Mouse (Mus musculus) gastrocnemius, postnatal 4 days (tissue): ENCODE results near the gene Ccr9. TPM values are rescaled to one million over a fixed set of nuclear protein-coding genes. Genes with fewer than 3 reads are reported as not detected.
"Not testable (repeated sequence)": the region's sequence is repeated elsewhere in the genome, so short reads cannot be mapped to it uniquely, and the experiment has no call there.

Experiments
- DNase-seq, 2 experiments: peaks; one replicate each; pipeline ENCODE4 v3.0.0; 2021 to 2022; ENCODE audit warnings: low spot score in 2 of 2, mixed read lengths in 2 of 2
- long read RNA-seq, 2 experiments: library from polyadenylated mRNA; stranded (forward); transcript quantifications; one replicate each; pipeline ENCODE4 v2.0.0; 2021
- total RNA-seq, 2 experiments: library from RNA; stranded (reverse); gene quantifications; 2 replicates each; pipeline ENCODE4 v1.2.3; 2021

Gene Ccr9
- total RNA-seq = under 1 TPM in 1 of 2 experiments, not detected in 1; 0.20 TPM
- long read RNA-seq, experiment 1, partial matches to known transcripts = 0 of 1 reads
- long read RNA-seq, experiment 1, other reads (novel, unspliced or antisense) = 1 of 1 reads
- long read RNA-seq, experiment 2 = 0 reads

- peak in 1 of 2 experiments; percentile 18 for DNase-seq
Measured at GRCm38 (mm10) chr9:123678327-123679105, at the start of gene Ccr9, which contains the start of gene Slc6a20a. Gene Ccr9, plus strand, starts transcription at chr9:123678439. Gene Slc6a20a, minus strand, starts transcription at chr9:123678885.

GRCm38 (mm10) chr9:123631666-123632065 is 46.6 kb upstream of the Ccr9 start:
- no peak for DNase-seq

- DNase-seq = no peak
Measured at GRCm38 (mm10) chr9:123632281-123632680, 46.0 kb upstream of the Ccr9 start, which contains the start of gene Slc6a20b. Gene Slc6a20b, minus strand, starts transcription at chr9:123632565.

GRCm38 (mm10) chr9:123632993-123633392 is 45.2 kb upstream of the Ccr9 start:
- DNase-seq = no peak

- no peak for DNase-seq
Measured at GRCm38 (mm10) chr9:123636771-123637170, 41.5 kb upstream of the Ccr9 start.

GRCm38 (mm10) chr9:123638231-123638630 is 40.0 kb upstream of the Ccr9 start:
- DNase-seq = no peak

- DNase-seq = no peak
Measured at GRCm38 (mm10) chr9:123638668-123639089, 39.6 kb upstream of the Ccr9 start.

GRCm38 (mm10) chr9:123640106-123640505 is 38.1 kb upstream of the Ccr9 start:
- DNase-seq = no peak

GRCm38 (mm10) chr9:123649785-123650511 is 28.3 kb upstream of the Ccr9 start:
- no peak for DNase-seq

- no peak for DNase-seq
Measured at GRCm38 (mm10) chr9:123651369-123651768, 26.9 kb upstream of the Ccr9 start.

GRCm38 (mm10) chr9:123657457-123657856 is 20.8 kb upstream of the Ccr9 start:
- DNase-seq = no peak

GRCm38 (mm10) chr9:123658981-123659380 is 19.3 kb upstream of the Ccr9 start:
- no peak for DNase-seq

- DNase-seq = not testable (repeated sequence)
Measured at GRCm38 (mm10) chr9:123659986-123660676, 18.1 kb upstream of the Ccr9 start.

GRCm38 (mm10) chr9:123665645-123666044 is 12.6 kb upstream of the Ccr9 start:
- peak in 1 of 2 experiments; percentile 39 for DNase-seq

GRCm38 (mm10) chr9:123679198-123679597 is 959 bp downstream of the Ccr9 start:
- no peak for DNase-seq

- DNase-seq = no peak
Measured at GRCm38 (mm10) chr9:123683704-123684103, 5.5 kb downstream of the Ccr9 start.

GRCm38 (mm10) chr9:123686206-123686605 is 8.0 kb downstream of the Ccr9 start:
- DNase-seq = no peak

GRCm38 (mm10) chr9:123688227-123688626 is 10.0 kb downstream of the Ccr9 start:
- no peak for DNase-seq

GRCm38 (mm10) chr9:123695634-123696302 is 17.5 kb downstream of the Ccr9 start:
- no peak for DNase-seq

- no peak for DNase-seq
Measured at GRCm38 (mm10) chr9:123701822-123702221, 23.6 kb downstream of the Ccr9 start.

GRCm38 (mm10) chr9:123709226-123709625 is 31.0 kb downstream of the Ccr9 start:
- DNase-seq = no peak
